Mouse (Mus musculus): Measurements from ENCODE around the gene Zfp42.

The Zfp42 gene

DNA sequence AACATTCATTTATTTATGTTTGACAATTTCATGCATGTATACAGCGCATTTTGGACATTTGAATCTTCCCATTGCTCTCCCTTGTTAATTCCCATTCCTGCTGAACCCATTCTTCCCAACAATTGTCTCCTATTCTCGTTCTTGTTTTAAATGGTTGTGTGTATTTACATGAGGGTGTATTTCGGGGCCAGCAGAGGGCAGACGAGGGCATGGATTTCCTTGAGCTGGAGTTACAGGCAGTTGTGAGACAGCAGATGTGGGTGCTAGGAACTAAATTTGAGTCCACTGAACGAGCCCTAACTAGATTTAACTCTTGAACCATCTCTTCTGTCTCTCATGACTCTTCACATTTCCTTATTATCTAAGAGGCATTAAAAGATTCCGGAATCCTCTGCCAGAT lies 55.1 kb downstream of the Zfp42 start:
- DNase-seq (ENCODE audit: low read depth, low spot score), result peak; percentile 65

DNA sequence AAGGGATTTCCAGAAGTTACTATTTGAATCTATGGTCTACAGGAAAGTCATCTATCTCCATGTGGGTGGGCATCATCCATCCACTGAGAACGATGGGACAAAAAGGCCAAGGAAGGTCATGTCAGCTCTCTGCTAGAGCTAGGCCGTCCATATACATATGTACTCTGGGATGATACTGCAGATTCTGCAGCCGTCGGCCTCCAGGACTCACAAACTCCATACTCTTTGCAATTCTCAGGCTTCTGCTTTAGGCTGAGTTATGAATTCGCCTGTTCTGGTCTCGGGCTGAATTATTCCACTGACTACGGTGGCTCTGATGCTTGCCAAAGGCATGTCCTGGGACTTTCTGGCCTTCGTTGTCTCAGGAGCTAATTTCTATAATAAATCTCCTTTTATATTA lies 58.1 kb downstream of the Zfp42 start:
- no peak for DNase-seq (ENCODE audit: low read depth, low spot score)
